Mouse (Mus musculus) brain, embryonic 14.5 days (tissue): ENCODE measurements at regions not wholly inside any gene's neighbourhood (a gene's known extent, or its start where the extent isn't known, plus 50 kb on each side); places are given as distances from the start of the nearest gene placed in this dataset.

Experiments used
- CTCF ChIP-seq: fragments of 200-500 bp; IDR thresholded peaks from 2 replicates; pipeline ENCODE4 v1.5.1; 2012; ENCODE audit warnings: inconsistent platforms, mild to moderate bottlenecking, moderate library complexity, borderline replicate concordance; ENCODE audit not compliant: insufficient read depth, insufficient read length; ENCODE audit errors: extremely low read depth
- POLR2A ChIP-seq: fragments of 200-500 bp; IDR thresholded peaks from 2 replicates; pipeline ENCODE4 v1.6.1; 2012; ENCODE audit warnings: mild to moderate bottlenecking, inconsistent platforms, borderline replicate concordance; ENCODE audit not compliant: poor library complexity, insufficient read depth, insufficient read length, severe bottlenecking; ENCODE audit errors: extremely low read depth

GRCm38 (mm10) chr16:50001662-50002455 lies 201.5 kb downstream of the Cd47 start:
- TF ChIP-seq POLR2A (no peak), CTCF (no peak)
